Comparison of ENCODE assay signal across 8 mouse cellular contexts in the genomic region with DNA sequence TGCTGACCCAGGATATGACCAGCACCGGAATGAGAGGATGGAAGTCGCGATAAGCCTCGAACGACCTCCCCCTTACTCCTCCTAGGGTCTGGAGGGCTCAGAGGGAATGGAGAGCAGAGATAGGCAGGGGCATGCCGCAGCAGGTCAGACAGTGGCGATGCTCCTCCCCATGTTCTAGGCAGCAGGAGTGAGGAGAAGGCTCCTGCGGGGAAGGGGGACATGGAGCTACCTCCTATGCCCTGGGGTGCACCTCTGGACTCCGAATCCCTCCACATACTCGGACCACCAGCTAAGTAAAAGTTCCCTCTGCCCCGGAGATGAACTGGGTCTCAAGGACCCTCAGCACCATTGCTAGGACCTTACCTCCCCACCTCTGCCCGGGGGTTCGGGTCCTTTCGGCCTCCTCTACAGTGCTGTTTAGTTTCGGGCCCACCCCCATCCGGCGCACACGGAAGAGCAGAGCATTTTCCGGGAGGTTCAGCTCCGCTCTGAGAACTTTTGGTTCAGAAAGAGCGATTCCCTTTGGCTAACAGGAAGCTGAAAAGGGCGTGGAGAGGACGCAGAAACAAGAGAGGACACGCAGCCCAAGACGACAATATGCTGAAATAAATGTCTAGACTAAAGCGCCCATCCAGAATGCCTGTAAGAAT. TPM values are rescaled to one million over a fixed set of nuclear protein-coding genes. Genes with fewer than 3 reads are reported as not detected.
DNase-seq lines count a peak whose midpoint lies in the region; ATAC-seq and TF ChIP-seq lines count a peak whose summit lies in the region.

No protein-coding gene starts in this region.

- peak; percentile 42 for ATAC-seq in forebrain, postnatal 0 days
- peak; percentile 72 for ATAC-seq in intestine, embryonic 15.5 days
- ATAC-seq in lung, embryonic 14.5 days (ENCODE audit: insufficient read depth), result peak; percentile 66; the same call in 1 of the 2 replicates
- ATAC-seq in neural tube, embryonic 15.5 days (ENCODE audit: low FRiP score), result peak; percentile 58; the same call in 1 of the 2 replicates

- no peaks in the 10 kb centered on the region for H3K9me3 ChIP-seq in forebrain, postnatal 0 days (ENCODE audit: low read length)
- H3K9me3 ChIP-seq in intestine, embryonic 15.5 days, result no peaks in the 10 kb centered on the region
- no peaks in the 10 kb centered on the region for H3K9me3 ChIP-seq in lung, embryonic 14.5 days (ENCODE audit: low read depth, low read length)
- no peaks in the 10 kb centered on the region for H3K9me3 ChIP-seq in neural tube, embryonic 15.5 days (replicated peaks)

- H3K4me1 ChIP-seq in forebrain, postnatal 0 days (ENCODE audit: insufficient read depth), result peaks cover 17% of the 10 kb centered on the region
- H3K4me1 ChIP-seq in intestine, embryonic 15.5 days (replicated peaks), result peaks cover 11% of the 10 kb centered on the region
- H3K4me1 ChIP-seq in lung, embryonic 14.5 days (ENCODE audit: insufficient read depth), result 0 out of 2 replicates have a peak, but pooled peaks cover 4% of the 10 kb centered on the region
- H3K4me1 ChIP-seq in neural tube, embryonic 15.5 days, result peaks cover 30% of the 10 kb centered on the region

- peak overlapping the region; percentile 47 for H3K4me3 ChIP-seq in forebrain, postnatal 0 days (ENCODE audit: low read depth, low read length)
- peak overlapping the region; percentile 65 for H3K4me3 ChIP-seq in intestine, embryonic 15.5 days (replicated peaks)
- peak overlapping the region; percentile 62 for H3K4me3 ChIP-seq in lung, embryonic 14.5 days (ENCODE audit: low read depth, low read length)
- H3K4me3 ChIP-seq in neural tube, embryonic 15.5 days (replicated peaks), result peak overlapping the region; percentile 62

- no peaks in the 10 kb centered on the region for H3K27me3 ChIP-seq in forebrain, postnatal 0 days (ENCODE audit: insufficient read depth, low read length)
- H3K27me3 ChIP-seq in intestine, embryonic 15.5 days (replicated peaks), result no peaks in the 10 kb centered on the region
- no peaks in the 10 kb centered on the region for H3K27me3 ChIP-seq in lung, embryonic 14.5 days (ENCODE audit: insufficient read depth, low read length)
- no peaks in the 10 kb centered on the region for H3K27me3 ChIP-seq in neural tube, embryonic 15.5 days (replicated peaks)

- WGBS in forebrain, postnatal 0 days, result 8% methylated on average over 26 of the region's 26 CpGs
- WGBS in intestine, embryonic 15.5 days, result 4% methylated on average over 26 of the region's 26 CpGs
- WGBS in lung, embryonic 14.5 days, result 3% methylated on average over 26 of the region's 26 CpGs
- WGBS in neural tube, embryonic 15.5 days, result 4% methylated on average over 26 of the region's 26 CpGs

- no peaks in the 10 kb centered on the region for H3K36me3 ChIP-seq in forebrain, postnatal 0 days (ENCODE audit: insufficient read depth)
- H3K36me3 ChIP-seq in intestine, embryonic 15.5 days, result no peaks in the 10 kb centered on the region
- H3K36me3 ChIP-seq in lung, embryonic 14.5 days (ENCODE audit: insufficient read depth), result no peaks in the 10 kb centered on the region
- H3K36me3 ChIP-seq in neural tube, embryonic 15.5 days, result no peaks in the 10 kb centered on the region

- H3K27ac ChIP-seq in forebrain, postnatal 0 days (ENCODE audit: low read depth, low read length), result no peak overlapping the region
- H3K27ac ChIP-seq in intestine, embryonic 15.5 days, result 0 out of 2 replicates have a peak overlapping the region, but pooled peaks have one; percentile 18
- peak overlapping the region; percentile 72; the same call in 1 of the 2 replicates for H3K27ac ChIP-seq in lung, embryonic 14.5 days (ENCODE audit: low read depth)
- H3K27ac ChIP-seq in neural tube, embryonic 15.5 days (replicated peaks), result peak overlapping the region; percentile 58; the same call in 1 of the 2 replicates

- peak overlapping the region; percentile 55 for H3K9ac ChIP-seq in forebrain, postnatal 0 days
- peak overlapping the region; percentile 58 for H3K9ac ChIP-seq in intestine, embryonic 15.5 days
- H3K9ac ChIP-seq in lung, embryonic 14.5 days, result peak overlapping the region; percentile 65
- H3K9ac ChIP-seq in neural tube, embryonic 15.5 days (replicated peaks), result peak overlapping the region; percentile 59

- no peak for TF ChIP-seq CTCF in forebrain, postnatal 0 days (IDR thresholded peaks at IDR 0.05; ENCODE audit: low read depth)
- no peak for TF ChIP-seq CTCF in lung, embryonic 14.5 days (IDR thresholded peaks at IDR 0.05; ENCODE audit: low read depth)

- peak; percentile 17 to 35 for DNase-seq in urinary bladder, adult 18-20 months (ENCODE audit: low spot score in 2 of 2)
- DNase-seq in urinary bladder, adult 2 months (ENCODE audit: low spot score), result no peak
- DNase-seq in forebrain, postnatal 0 days, result no peak
- DNase-seq in lung, embryonic 14.5 days, result peak; percentile 63
- no peak for DNase-seq in right cerebral cortex, adult 18-20 months
- DNase-seq in B cell, adult 2 months, result no peak

- H3K4me2 ChIP-seq in forebrain, postnatal 0 days (ENCODE audit: low read depth), result peak overlapping the region; percentile 95
- peak overlapping the region; percentile 96 for H3K4me2 ChIP-seq in intestine, embryonic 15.5 days (replicated peaks)
- peak overlapping the region; percentile 92 for H3K4me2 ChIP-seq in lung, embryonic 14.5 days
- H3K4me2 ChIP-seq in neural tube, embryonic 15.5 days, result peak overlapping the region; percentile 79

RNA-seq across cellular contexts. Expression of gene Dgkh, which starts 7.1 kb away (rescaled TPM):
- polyA plus RNA-seq in urinary bladder, adult 2 months (2012; rRNA removed), result 5.6 and 6.2 TPM in 2 replicates
- 16.2 and 22.3 TPM in 2 replicates for total RNA-seq in forebrain, postnatal 0 days (2014; rRNA removed)
- 1.4 and 2.7 TPM in 2 replicates for polyA plus RNA-seq in forebrain, postnatal 0 days (2015; fragmentation: Nextera tagmentation; extraction: Ambion mirVana)
- 0.85 and 1.2 TPM in 2 replicates for polyA plus RNA-seq in intestine, embryonic 15.5 days (2015; fragmentation: Nextera tagmentation; extraction: Ambion mirVana)
- polyA plus RNA-seq in lung, embryonic 14.5 days (2014; fragmentation: Nextera tagmentation; extraction: Ambion mirVana), result 3.0 and 3.4 TPM in 2 replicates
- 7.6 and 9.9 TPM in 2 replicates for polyA plus RNA-seq in neural tube, embryonic 15.5 days (2015; fragmentation: Nextera tagmentation; extraction: Ambion mirVana)

Comparison
In these comparisons a context has a peak if more than half of its experiments do, and no peak if none do; other contexts are left out.
1. DNase-seq: peak in urinary bladder, adult 18-20 months (2 of 2) and lung, embryonic 14.5 days (single experiment); none in urinary bladder, adult 2 months (single experiment), forebrain, postnatal 0 days (single experiment), right cerebral cortex, adult 18-20 months (single experiment) and B cell, adult 2 months (0 of 2).
2. Peak in every context shown above with its lines, with median percentiles within 50 percentile points of each other: ATAC-seq, H3K4me2 ChIP-seq, H3K4me3 ChIP-seq and H3K9ac ChIP-seq.